Mouse (Mus musculus) heart, postnatal 0 days (tissue): ENCODE measurements around the gene Pnpla6.

Experiments
- CTCF ChIP-seq: IDR thresholded peaks from 2 replicates; pipeline ENCODE4 v1.5.1; 2016; ENCODE audit warnings: antibody characterized with exemption, control low read depth, low read depth
- EP300 ChIP-seq: IDR thresholded peaks from 2 replicates; pipeline ENCODE4 v1.6.1; 2016; ENCODE audit warnings: antibody characterized with exemption, low read depth

GRCm38 (mm10) chr8:3470562-3470961 lies 44.6 kb upstream of the Pnpla6 start, which contains the start of gene Tex45:
- TF ChIP-seq CTCF (no peak), EP300 (no peak)
